Mouse (Mus musculus) yolk sac, embryonic 10.5 days (tissue): ENCODE data around the gene B4gat1.
"Not testable (repeated sequence)": the region's sequence is repeated elsewhere in the genome, so short reads cannot be mapped to it uniquely, and the experiment has no call there.

Experiments
- DNase-seq: peaks from one replicate; pipeline ENCODE4 v3.0.0-alpha.2; 2017; ENCODE audit warnings: low spot score

Gene B4gat1

DNA sequence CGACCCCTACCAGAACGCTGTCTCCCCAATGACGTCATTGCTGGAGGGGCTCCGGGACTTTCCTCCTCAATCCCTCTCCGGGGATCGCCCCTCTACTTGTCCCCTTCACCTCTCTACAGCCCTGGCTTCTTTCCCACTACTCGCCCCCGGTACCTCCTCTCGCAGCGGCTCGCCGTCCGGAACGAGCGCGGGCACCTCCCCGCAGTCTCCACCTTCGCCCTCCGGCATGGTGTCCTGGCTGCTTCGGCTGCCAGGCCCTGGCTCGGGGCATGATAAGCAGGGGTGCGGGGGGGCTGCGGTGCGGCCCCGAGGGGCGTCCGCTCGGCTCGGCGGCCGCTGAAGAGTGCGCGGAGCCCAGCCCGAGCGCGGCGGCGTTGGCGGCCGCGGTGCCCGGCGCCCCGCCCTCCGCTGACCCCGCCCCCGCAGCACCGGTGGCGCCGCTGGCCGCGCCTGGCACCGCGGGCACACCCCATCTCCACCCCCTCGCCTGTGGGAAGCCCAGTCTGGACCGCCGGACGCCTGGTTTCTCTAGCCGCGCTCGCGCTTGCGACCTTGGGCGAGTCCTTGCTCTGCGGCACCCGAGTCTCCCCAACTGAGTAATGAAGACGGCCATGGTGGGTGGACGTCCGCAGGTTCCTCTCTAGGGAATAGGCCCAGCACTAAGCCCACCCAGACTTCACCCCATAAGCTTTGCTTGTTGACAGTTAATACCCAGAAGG is 46.7 kb downstream of the B4gat1 start, which contains the start of gene Tmem151a:
Tmem151a (minus strand) TSS at position 387 of the 719 bp plus-strand sequence.
- no peak for DNase-seq

DNA sequence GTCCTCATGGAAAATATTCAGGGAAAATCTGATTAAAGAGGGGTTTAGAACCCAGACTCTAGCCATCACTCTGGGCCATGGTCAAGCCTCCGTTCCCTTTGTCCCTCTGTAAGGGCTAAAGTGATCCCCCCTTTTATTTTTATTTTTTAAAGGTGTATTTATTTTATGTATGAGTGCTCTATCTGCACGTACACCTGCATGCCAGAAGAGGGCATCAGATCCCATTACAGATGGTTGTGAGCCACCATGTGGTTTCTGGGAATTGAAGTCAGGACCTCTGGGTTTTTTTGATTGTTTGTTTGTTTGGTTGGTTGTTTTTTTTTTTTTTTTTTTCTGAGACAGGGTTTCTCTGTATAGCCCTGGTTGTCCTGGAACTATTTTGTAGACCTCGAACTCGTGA is 47.9 kb downstream of the B4gat1 start:
- not testable (repeated sequence) for DNase-seq

DNA sequence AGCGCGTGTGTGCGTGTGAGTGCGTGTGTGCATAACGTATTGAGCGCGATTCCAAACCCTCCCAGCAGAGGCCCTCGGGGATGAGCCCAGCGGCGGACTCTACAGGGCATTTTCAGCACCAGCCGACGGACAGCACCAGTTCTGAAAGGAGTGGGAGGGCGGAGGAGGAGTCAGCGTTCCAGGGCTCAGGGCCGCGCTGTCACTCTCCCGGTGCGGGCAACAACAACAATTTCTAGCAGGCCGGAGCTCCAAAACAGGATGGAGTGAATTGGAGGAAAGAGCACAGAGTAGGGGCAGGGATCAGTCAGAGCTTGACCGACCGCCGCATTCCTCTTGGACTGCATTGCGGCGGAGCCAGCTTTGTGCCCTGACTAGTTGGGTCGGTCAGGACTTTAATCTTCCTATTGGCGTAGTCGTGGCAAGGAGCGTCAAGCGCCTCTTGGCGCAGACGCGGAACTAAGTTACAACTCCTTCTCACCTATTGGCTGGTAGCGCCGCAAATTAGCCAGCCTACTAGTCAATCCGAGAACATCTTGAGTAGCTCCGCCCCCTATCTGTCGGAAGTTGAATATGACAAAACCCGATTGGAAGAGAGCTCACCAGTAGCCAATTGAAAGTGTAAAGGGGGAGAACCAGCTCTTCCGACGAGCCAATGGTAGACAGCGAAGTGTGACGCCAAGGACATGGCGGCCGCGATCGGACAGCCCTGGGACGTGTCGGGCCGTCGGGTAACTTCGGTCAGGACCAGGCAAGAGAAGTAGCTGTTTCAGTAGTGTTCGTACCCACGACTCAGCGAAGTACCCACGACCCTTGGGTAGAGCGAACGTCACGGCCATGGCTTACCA is 49.5 kb downstream of the B4gat1 start, which contains the start of gene Yif1a:
Yif1a (plus strand) TSS at position 655 of the 845 bp plus-strand sequence.
- DNase-seq: peak; percentile 96

DNA sequence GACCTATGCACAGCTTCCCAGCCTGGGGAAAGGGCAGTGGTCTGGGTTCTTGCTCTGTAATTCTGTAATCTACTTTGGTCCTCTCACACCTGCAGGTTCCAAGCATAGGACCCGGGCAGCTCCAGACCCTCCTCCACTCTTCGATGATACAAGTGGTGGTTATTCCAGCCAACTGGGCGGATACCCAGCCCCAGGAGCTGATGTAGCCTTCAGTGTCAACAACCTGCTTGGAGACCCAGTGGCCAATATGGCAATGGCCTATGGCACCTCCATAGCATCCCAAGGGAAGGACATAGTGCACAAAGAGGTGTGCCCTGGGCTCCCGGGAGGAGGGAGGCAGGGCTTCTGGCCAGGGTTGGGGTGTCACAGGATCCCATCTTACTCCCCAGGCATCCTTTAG is 50.7 kb downstream of the B4gat1 start:
- DNase-seq: no peak
